In genomic region chr4:111691057-111691543, GRCm38 (mm10) we compare ENCODE assay signal across 8 mouse cellular contexts. TPM values are rescaled to one million over a fixed set of nuclear protein-coding genes. Genes with fewer than 3 reads are reported as not detected.
DNase-seq lines count a peak whose midpoint lies in the region; ATAC-seq and TF ChIP-seq lines count a peak whose summit lies in the region.

No protein-coding gene starts in this region.

- H3K4me2 ChIP-seq in hindbrain, embryonic 12.5 days (replicated peaks) = no peak overlapping the region
- no peak overlapping the region for H3K4me2 ChIP-seq in limb, embryonic 14.5 days (replicated peaks; ENCODE audit: low read depth, low read length, severe bottlenecking)

- no peaks in the 10 kb centered on the region for H3K9me3 ChIP-seq in hindbrain, embryonic 12.5 days (replicated peaks)
- no peaks in the 10 kb centered on the region for H3K9me3 ChIP-seq in hindbrain, embryonic 10.5 days
- no peaks in the 10 kb centered on the region for H3K9me3 ChIP-seq in limb, embryonic 14.5 days (ENCODE audit: control insufficient read depth, low read length)

- peaks cover 4% of the 10 kb centered on the region for H3K4me1 ChIP-seq in hindbrain, embryonic 12.5 days
- H3K4me1 ChIP-seq in hindbrain, embryonic 10.5 days (replicated peaks) = no peaks in the 10 kb centered on the region; the same call in 1 of the 2 replicates
- peaks cover 27% of the 10 kb centered on the region for H3K4me1 ChIP-seq in limb, embryonic 14.5 days (ENCODE audit: control insufficient read depth, insufficient read depth, low read length)

- no peak overlapping the region for H3K4me3 ChIP-seq in hindbrain, embryonic 12.5 days
- H3K4me3 ChIP-seq in hindbrain, embryonic 10.5 days = no peak overlapping the region
- H3K4me3 ChIP-seq in limb, embryonic 14.5 days (replicated peaks; ENCODE audit: low read length) = no peak overlapping the region

- WGBS in hindbrain, embryonic 12.5 days = 56% methylated on average over 5 of the region's 5 CpGs
- WGBS in hindbrain, embryonic 10.5 days = 81% methylated on average over 5 of the region's 5 CpGs
- WGBS in limb, embryonic 14.5 days = 13% methylated on average over 5 of the region's 5 CpGs

- ATAC-seq in hindbrain, embryonic 12.5 days (ENCODE audit: low FRiP score) = peak; percentile 59
- ATAC-seq in limb, embryonic 14.5 days (ENCODE audit: low FRiP score, low read depth) = peak; percentile 87
- no peak for ATAC-seq in CD4-positive, CD25-positive, alpha-beta regulatory T cell, adult 4 months

- no peak for DNase-seq in hindbrain, embryonic 10.5 days (ENCODE audit: low spot score)
- peak; percentile 54 to 64 for DNase-seq in right cerebral cortex, postnatal 10 days (ENCODE audit: low spot score in 2 of 2)
- DNase-seq in right cerebral cortex, adult 2 months (ENCODE audit: low spot score in 2 of 2) = no peak
- DNase-seq in limb, embryonic 14.5 days (ENCODE audit: low spot score) = peak; percentile 77
- DNase-seq in thymus, postnatal 25 days = peak; percentile 18
- no peak for DNase-seq in layer of hippocampus, postnatal 36 days

- no peak overlapping the region for H3K9ac ChIP-seq in hindbrain, embryonic 12.5 days
- no peak overlapping the region for H3K9ac ChIP-seq in limb, embryonic 14.5 days (ENCODE audit: low read depth, low read length, severe bottlenecking)

- H3K27me3 ChIP-seq in hindbrain, embryonic 12.5 days = no peaks in the 10 kb centered on the region
- H3K27me3 ChIP-seq in hindbrain, embryonic 10.5 days (ENCODE audit: insufficient read depth, poor library complexity, severe bottlenecking) = no peaks in the 10 kb centered on the region
- no peaks in the 10 kb centered on the region for H3K27me3 ChIP-seq in limb, embryonic 14.5 days (ENCODE audit: control insufficient read depth, insufficient read depth, low read length)

- no peak overlapping the region for H3K27ac ChIP-seq in hindbrain, embryonic 12.5 days
- no peak overlapping the region for H3K27ac ChIP-seq in hindbrain, embryonic 10.5 days
- peak overlapping the region; percentile 65 for H3K27ac ChIP-seq in limb, embryonic 14.5 days (replicated peaks; ENCODE audit: low read depth, low read length)

- no peaks in the 10 kb centered on the region for H3K36me3 ChIP-seq in hindbrain, embryonic 12.5 days
- no peaks in the 10 kb centered on the region for H3K36me3 ChIP-seq in hindbrain, embryonic 10.5 days
- H3K36me3 ChIP-seq in limb, embryonic 14.5 days (ENCODE audit: control insufficient read depth, insufficient read depth, low read length) = no peaks in the 10 kb centered on the region

- TF ChIP-seq POLR2A in limb, embryonic 14.5 days (IDR thresholded peaks at IDR 0.05; ENCODE audit: borderline replicate concordance, extremely low read depth, insufficient read depth, insufficient read length) = no peak

RNA-seq across cellular contexts. Expression of gene Spata6, which starts 28.7 kb away (rescaled TPM):
- 27.2 and 27.8 TPM in 2 replicates for polyA plus RNA-seq in hindbrain, embryonic 12.5 days (2016; fragmentation: Nextera tagmentation; extraction: Ambion mirVana)
- polyA plus RNA-seq in hindbrain, embryonic 10.5 days (2016; fragmentation: Nextera tagmentation; extraction: Ambion mirVana) = 27.6 and 29.1 TPM in 2 replicates
- 21.2 and 21.3 TPM in 2 replicates for polyA plus RNA-seq in limb, embryonic 14.5 days (2012; rRNA removed)
- polyA plus RNA-seq in limb, embryonic 14.5 days (2014; fragmentation: Nextera tagmentation; extraction: Ambion mirVana) = 21.0 and 27.4 TPM in 2 replicates
- 10 to 100 TPM; 21.0 to 25.4 TPM for polyA plus RNA-seq in CD4-positive, CD25-positive, alpha-beta regulatory T cell, adult 4 months (2017; shearing (Covaris generic))
- 1 to 10 TPM; 2.0 to 2.9 TPM for total RNA-seq in layer of hippocampus, postnatal 36 days (2021)

Comparison
In these comparisons a context has a peak if more than half of its experiments do, and no peak if none do; other contexts are left out.
1. DNase-seq: peak in right cerebral cortex, postnatal 10 days (2 of 2), limb, embryonic 14.5 days (single experiment) and thymus, postnatal 25 days (single experiment); none in hindbrain, embryonic 10.5 days (single experiment), right cerebral cortex, adult 2 months (0 of 2) and layer of hippocampus, postnatal 36 days (0 of 2).